ENCODE assay signal across 7 mouse cellular contexts in the genomic region with DNA sequence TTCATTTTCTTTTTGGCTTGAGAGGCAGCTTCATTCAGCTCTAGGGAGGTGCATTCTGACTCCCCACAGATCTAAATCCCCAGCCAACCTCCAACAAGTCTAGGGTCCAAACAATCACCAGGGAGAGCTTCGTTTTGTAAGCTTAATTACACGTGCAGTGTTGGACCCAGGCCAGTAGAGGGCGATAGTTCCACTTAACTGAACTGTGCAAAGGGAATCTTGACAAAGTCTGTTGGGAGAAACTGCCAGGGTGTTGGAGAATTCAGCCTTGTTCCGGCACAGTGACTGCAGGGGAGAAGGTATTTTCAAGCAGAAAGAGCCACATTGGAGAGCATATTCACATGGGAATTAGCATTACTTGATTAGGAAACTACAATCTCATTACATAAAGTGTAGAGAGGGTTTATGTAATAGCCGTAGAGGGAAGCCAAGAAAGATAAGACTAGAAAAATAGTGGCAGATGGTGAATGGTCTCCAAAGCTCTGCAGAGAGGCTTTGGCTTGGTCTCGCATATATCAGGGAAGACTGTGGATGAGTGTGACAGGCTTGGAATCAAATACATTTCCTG.
A peak's percentile ranks its signal among the peaks of the same experiment; 100 is the strongest.
DNase-seq lines count a peak whose midpoint lies in the region; ATAC-seq lines count a peak whose summit lies in the region.

No protein-coding gene starts in this region.

- H3K9me3 ChIP-seq in intestine, embryonic 14.5 days (ENCODE audit: control insufficient read depth, low read length) = no peaks in the 10 kb centered on the region
- no peaks in the 10 kb centered on the region for H3K9me3 ChIP-seq in midbrain, embryonic 12.5 days

- H3K36me3 ChIP-seq in intestine, embryonic 14.5 days (ENCODE audit: control insufficient read depth, insufficient read depth, low read length) = no peaks in the 10 kb centered on the region
- H3K36me3 ChIP-seq in midbrain, embryonic 12.5 days = no peaks in the 10 kb centered on the region

- no peak overlapping the region for H3K27ac ChIP-seq in intestine, embryonic 14.5 days (ENCODE audit: low read depth)
- H3K27ac ChIP-seq in midbrain, embryonic 12.5 days (replicated peaks) = no peak overlapping the region

- ATAC-seq in intestine, embryonic 14.5 days (replicated peaks; ENCODE audit: low FRiP score, low TSS enrichment, low read depth) = no peak
- ATAC-seq in midbrain, embryonic 12.5 days (ENCODE audit: low FRiP score, low read depth) = peak; percentile 77; the same call in 1 of the 2 replicates

- WGBS in intestine, embryonic 14.5 days = 14% methylated on average over 6 of the region's 6 CpGs
- WGBS in midbrain, embryonic 12.5 days = 17% methylated on average over 6 of the region's 6 CpGs

- H3K4me1 ChIP-seq in intestine, embryonic 14.5 days (replicated peaks; ENCODE audit: control insufficient read depth, insufficient read depth, low read length) = 0 out of 2 replicates have a peak, but pooled peaks cover 8% of the 10 kb centered on the region
- H3K4me1 ChIP-seq in midbrain, embryonic 12.5 days = no peaks in the 10 kb centered on the region

- H3K27me3 ChIP-seq in intestine, embryonic 14.5 days (replicated peaks; ENCODE audit: control insufficient read depth, insufficient read depth, low read length) = no peaks in the 10 kb centered on the region
- H3K27me3 ChIP-seq in midbrain, embryonic 12.5 days = no peaks in the 10 kb centered on the region

- no peak overlapping the region for H3K9ac ChIP-seq in intestine, embryonic 14.5 days (ENCODE audit: low read length)
- H3K9ac ChIP-seq in midbrain, embryonic 12.5 days (replicated peaks) = no peak overlapping the region

- no peak overlapping the region for H3K4me2 ChIP-seq in intestine, embryonic 14.5 days (ENCODE audit: low read length)
- no peak overlapping the region for H3K4me2 ChIP-seq in midbrain, embryonic 12.5 days (replicated peaks)

- DNase-seq in adrenal gland, adult (ENCODE audit: inconsistent age in 2 of 2, low spot score in 1 of 2) = peak; percentile 74 to 94
- peak; percentile 96 for DNase-seq in cerebellum, postnatal 14 days
- peak; percentile 11 to 29 for DNase-seq in gastrocnemius, adult 8-10 months (ENCODE audit: low spot score in 2 of 2)
- DNase-seq in intestine, embryonic 14.5 days (ENCODE audit: low spot score) = peak; percentile 73
- peak; percentile 71 to 90 for DNase-seq in left cerebral cortex, adult 9 months (ENCODE audit: low spot score in 2 of 2)
- DNase-seq in spleen, postnatal 36 days (ENCODE audit: low spot score in 2 of 2) = peak; percentile 1 to 21

- no peak overlapping the region for H3K4me3 ChIP-seq in intestine, embryonic 14.5 days (ENCODE audit: low read depth, low read length)
- H3K4me3 ChIP-seq in midbrain, embryonic 12.5 days = no peak overlapping the region

Comparison
In these comparisons a context has a peak if more than half of its experiments do, and no peak if none do; other contexts are left out.
1. DNase-seq: peak in every context shown above with its lines; median percentile 96 in cerebellum, postnatal 14 days; 84 in adrenal gland, adult; 80 in left cerebral cortex, adult 9 months; 73 in intestine, embryonic 14.5 days; 20 in gastrocnemius, adult 8-10 months; 11 in spleen, postnatal 36 days.